Mouse (Mus musculus) heart, embryonic 11.5 days (tissue): ENCODE results near the gene Elob. TPM values are rescaled to one million over a fixed set of nuclear protein-coding genes. Genes with fewer than 3 reads are reported as not detected.

Source experiments
- ATAC-seq: fragments of 200-750 bp; cut with Nextera tagmentation; replicated peaks from 2 replicates; pipeline ENCODE4 v1.8.0; 2017; ENCODE audit warnings: moderate library complexity; ENCODE audit not compliant: insufficient number of reproducible peaks, low FRiP score, low TSS enrichment
- H3K27ac ChIP-seq: fragments of 300-500 bp; sonication (generic); 2 replicates; pipeline ENCODE4 v1.5.1; 2014; ENCODE audit warnings: mild to moderate bottlenecking, low read depth, low read length
- H3K27me3 ChIP-seq: fragments of 300-500 bp; sonication (generic); 2 replicates; pipeline ENCODE4 v1.6.1; 2014; ENCODE audit warnings: mild to moderate bottlenecking, low read length, mixed read lengths; ENCODE audit not compliant: control insufficient read depth, insufficient read depth
- H3K36me3 ChIP-seq: fragments of 300-500 bp; sonication (generic); 2 replicates; pipeline ENCODE4 v1.6.1; 2014; ENCODE audit warnings: mild to moderate bottlenecking, low read length, moderate library complexity, mixed read lengths; ENCODE audit not compliant: control insufficient read depth, insufficient read depth
- H3K4me1 ChIP-seq: fragments of 300-500 bp; sonication (generic); 2 replicates; pipeline ENCODE4 v1.6.1; 2014; ENCODE audit warnings: low read length; ENCODE audit not compliant: control insufficient read depth, insufficient read depth
- H3K4me2 ChIP-seq: fragments of 300-500 bp; sonication (generic); 2 replicates; pipeline ENCODE4 v1.6.1; 2014; ENCODE audit warnings: mild to moderate bottlenecking, moderate library complexity
- H3K4me3 ChIP-seq: fragments of 300-500 bp; sonication (generic); 2 replicates; pipeline ENCODE4 v1.5.1; 2014; ENCODE audit warnings: low read depth, low read length
- H3K9ac ChIP-seq: fragments of 300-500 bp; sonication (generic); 2 replicates; pipeline ENCODE4 v1.6.1; 2014; ENCODE audit warnings: mild to moderate bottlenecking, low read depth, low read length, moderate library complexity
- H3K9me3 ChIP-seq: fragments of 300-500 bp; sonication (generic); replicated peaks from 2 replicates; pipeline ENCODE4 v1.6.1; 2016; ENCODE audit warnings: low read length; ENCODE audit not compliant: control insufficient read depth
- WGBS: fragments of 180-500 bp; shearing (Covaris S2); extraction: QIAGEN DNeasy Blood & Tissue Kit; methylation state at CpG from one replicate; pipeline ENCODE4 v1.1.7; 2014; ENCODE audit not compliant: insufficient replicate concordance; 5-methylcytosine and 5-hydroxymethylcytosine counted together
- polyA plus RNA-seq: library from polyadenylated mRNA; unstranded; fragments of >200 nt; fragmentation: Nextera tagmentation; extraction: Ambion mirVana; gene quantifications from 2 replicates; pipeline ENCODE4 v1.2.1, GENCODE M21; 2014

Gene Elob
- polyA plus RNA-seq, 1 experiment from 2014 or later, result 1,004 TPM

DNA sequence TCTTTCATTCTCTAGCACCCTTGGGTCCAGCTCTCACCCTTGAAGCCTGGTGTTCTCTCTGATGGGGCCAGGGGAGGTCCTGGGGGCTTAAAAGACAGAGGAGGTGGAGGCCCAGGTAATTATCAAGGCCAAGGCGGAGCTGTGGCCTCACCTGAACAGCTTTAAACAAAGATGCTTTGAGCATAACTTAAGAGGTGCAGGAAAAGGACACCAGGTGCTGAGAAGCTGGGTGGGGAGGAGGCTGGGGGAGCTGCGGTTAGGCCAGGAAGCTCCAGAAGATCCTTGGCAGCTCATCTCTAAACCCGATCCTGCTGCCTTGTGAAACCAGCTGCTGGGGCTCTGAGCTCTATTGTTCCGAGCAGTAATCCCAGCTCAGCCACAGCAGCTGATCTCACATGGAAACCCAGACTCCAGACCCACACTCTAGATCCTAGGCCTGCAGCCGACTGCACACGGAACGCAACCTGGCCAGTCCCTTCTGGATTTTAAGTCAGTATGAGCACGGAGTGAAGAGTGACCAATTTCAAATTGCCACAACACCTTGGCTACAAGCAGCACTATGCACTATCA lies 7.2 kb upstream of the Elob start, which contains the start of gene Prss33:
Gene Prss33 (minus strand): TSS at position 51 of the 570 bp plus-strand sequence.
- H3K9me3 ChIP-seq, result no peaks in the 10 kb centered on the region
- H3K9ac ChIP-seq, result no peak within 1 kb of the TSS
- no peaks in the 10 kb centered on the region for H3K4me1 ChIP-seq
- H3K27ac ChIP-seq, result no peak within 1 kb of the TSS
- peaks cover 20% of the 10 kb centered on the region for H3K27me3 ChIP-seq
- no peak for ATAC-seq
- H3K4me3 ChIP-seq, result no peak within 1 kb of the TSS
- H3K4me2 ChIP-seq, result no peak within 1 kb of the TSS
- H3K36me3 ChIP-seq, result no peaks in the 10 kb centered on the region
- 71% methylated on average over 8 of the region's 8 CpGs for WGBS

- ATAC-seq, result no peak
- peaks cover 6% of the 10 kb centered on the region for H3K4me1 ChIP-seq
- peaks cover 20% of the 10 kb centered on the region for H3K27me3 ChIP-seq
- H3K9me3 ChIP-seq, result 0 out of 2 replicates have a peak, but pooled peaks cover 2% of the 10 kb centered on the region
- H3K36me3 ChIP-seq, result peaks cover under 1% of the 10 kb centered on the region
- H3K27ac ChIP-seq, result no peak overlapping the region
- WGBS, result 100% methylated on average over 1 of the region's 1 CpGs
- H3K4me2 ChIP-seq, result no peak overlapping the region
- no peak overlapping the region for H3K9ac ChIP-seq
- H3K4me3 ChIP-seq, result no peak overlapping the region
These were observed 2.3 kb upstream of the Elob start for GRCm38 (mm10) chr17:23831201-23831600.

DNA sequence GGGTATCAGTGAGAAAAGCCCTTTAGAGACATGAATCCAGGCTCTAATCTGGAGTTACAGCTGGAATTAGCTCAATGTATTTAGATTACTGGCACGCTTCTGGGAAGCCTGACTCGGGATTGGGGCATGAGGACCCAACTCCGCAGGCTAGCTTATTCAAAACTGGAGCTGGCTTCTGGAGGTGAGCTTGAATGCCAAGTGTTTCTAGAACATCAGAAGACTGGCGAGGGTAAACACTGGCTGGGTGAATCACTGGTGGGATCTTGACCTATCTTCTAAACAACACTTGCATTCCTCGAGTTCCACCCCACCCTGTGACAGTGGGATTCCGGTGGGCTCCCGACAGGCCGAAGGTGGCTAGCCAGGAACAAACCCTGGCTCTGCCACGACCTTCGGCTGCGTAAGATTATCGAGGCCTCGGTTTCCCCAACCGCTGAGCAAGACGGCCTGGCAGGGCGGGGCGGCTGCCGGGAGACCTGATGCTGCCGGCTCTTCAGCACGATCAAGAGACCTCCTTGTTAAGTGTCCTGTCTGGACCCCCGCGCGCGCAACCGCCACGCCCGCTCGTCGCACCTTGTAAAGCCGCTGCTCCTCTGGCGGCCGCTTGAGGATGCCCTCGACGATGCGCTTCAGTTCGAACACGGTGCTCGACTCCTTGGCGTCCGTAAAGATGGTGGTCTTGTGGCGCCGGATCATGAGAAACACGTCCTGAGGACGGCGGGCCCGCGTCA lies 500 bp downstream of the Elob start:
- 0 out of 2 replicates have a peak, but pooled peaks cover 2% of the 10 kb centered on the region for H3K9me3 ChIP-seq
- peaks cover 6% of the 10 kb centered on the region for H3K27me3 ChIP-seq
- peak overlapping the region; percentile 71 for H3K9ac ChIP-seq
- peak; percentile 71 for ATAC-seq
- peak overlapping the region; percentile 51 for H3K4me3 ChIP-seq
- peaks cover 6% of the 10 kb centered on the region for H3K4me1 ChIP-seq
- WGBS, result under 1% methylated on average over 42 of the region's 47 CpGs
- H3K27ac ChIP-seq, result peak overlapping the region; percentile 78
- peak overlapping the region; percentile 84 for H3K4me2 ChIP-seq
- peaks cover 20% of the 10 kb centered on the region for H3K36me3 ChIP-seq

DNA sequence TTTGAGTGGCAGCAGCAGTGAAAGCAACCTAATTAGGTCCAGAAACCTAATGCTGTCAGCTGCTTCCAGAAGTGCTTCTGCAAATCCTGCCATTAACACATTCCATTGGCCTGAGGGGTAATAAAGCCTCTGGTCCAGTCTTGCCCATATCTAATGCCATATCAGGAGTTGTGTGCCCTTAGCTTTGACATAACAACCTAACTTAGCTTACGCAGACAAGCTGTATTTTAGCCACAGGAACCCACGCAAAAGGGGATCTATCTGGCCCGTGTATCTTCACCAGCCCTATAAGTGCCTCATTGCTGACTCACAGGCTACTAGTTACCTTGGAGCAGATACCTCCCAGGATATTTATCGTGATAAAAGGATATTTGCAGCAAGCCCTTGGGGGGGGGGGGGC lies 3.3 kb downstream of the Elob start:
- no peak for ATAC-seq
- Histone ChIP-seq H3K4me1 (peaks cover 10% of the 10 kb centered on the region), H3K9me3 (0 out of 2 replicates have a peak, but pooled peaks cover 2% of the 10 kb centered on the region), H3K9ac (no peak overlapping the region), H3K4me2 (no peak overlapping the region), H3K36me3 (peaks cover 44% of the 10 kb centered on the region), H3K4me3 (no peak overlapping the region), H3K27ac (no peak overlapping the region), H3K27me3 (no peaks in the 10 kb centered on the region)
- WGBS, result 84% methylated on average over 4 of the region's 4 CpGs

GRCm38 (mm10) chr17:23823614-23824013 lies 5.3 kb downstream of the Elob start:
- WGBS, result 90% methylated on average over 12 of the region's 12 CpGs
- peaks cover 64% of the 10 kb centered on the region for H3K36me3 ChIP-seq
- ATAC-seq, result peak; percentile 11; the same call in 1 of the 2 replicates

DNA sequence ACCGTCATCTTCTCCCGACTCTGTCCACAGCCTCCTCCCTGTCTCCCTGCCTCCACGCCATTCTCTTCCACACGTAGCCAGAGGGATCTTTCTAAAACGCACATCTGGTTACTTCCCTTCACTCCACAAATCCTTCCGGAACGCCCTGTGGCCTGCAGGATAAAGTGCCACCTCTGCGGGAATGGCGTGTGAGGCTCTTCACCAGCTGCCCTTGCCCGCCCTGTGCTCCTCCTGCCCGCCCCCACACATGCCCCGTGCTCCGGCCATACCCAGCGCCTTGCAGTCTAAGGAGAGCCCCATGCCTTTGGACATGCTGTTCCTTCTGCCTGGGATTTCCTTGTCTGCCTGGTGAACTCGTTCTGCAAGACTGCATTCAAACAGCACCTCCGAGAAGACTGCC lies 5.9 kb downstream of the Elob start:
- ATAC-seq, result peak; percentile 12; the same call in 1 of the 2 replicates

More at GRCm38 (mm10) chr17:23823614-23824013, 5.3 kb downstream of the Elob start:
- no peaks in the 10 kb centered on the region for H3K9me3 ChIP-seq
- no peak overlapping the region for H3K4me3 ChIP-seq
- no peaks in the 10 kb centered on the region for H3K27me3 ChIP-seq
- peaks cover 7% of the 10 kb centered on the region for H3K4me1 ChIP-seq
- H3K9ac ChIP-seq, result no peak overlapping the region
- no peak overlapping the region for H3K27ac ChIP-seq
- H3K4me2 ChIP-seq, result no peak overlapping the region

DNA sequence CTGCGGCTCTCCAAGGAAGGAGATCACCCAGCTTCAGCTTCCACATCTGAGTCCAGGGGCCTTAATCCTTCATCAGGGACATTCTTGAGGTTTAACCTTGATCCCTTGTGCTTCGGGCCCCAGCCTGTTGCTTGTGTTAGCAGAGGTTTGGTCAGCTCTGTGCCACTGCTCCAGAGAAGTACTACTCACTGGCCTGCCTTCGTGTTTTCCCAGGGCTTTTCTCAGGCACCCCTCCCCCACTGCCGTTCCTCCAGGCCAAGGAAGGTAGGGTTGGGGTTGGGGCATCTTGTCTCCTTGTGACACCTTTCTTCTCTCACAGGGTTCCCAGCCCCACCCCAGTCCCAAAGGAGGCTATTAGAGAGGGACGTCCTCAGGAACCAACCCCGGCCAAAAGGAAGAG lies 6.8 kb downstream of the Elob start:
- Histone ChIP-seq H3K4me2 (no peak overlapping the region), H3K4me1 (peaks cover 3% of the 10 kb centered on the region; the same call in 1 of the 2 replicates), H3K27me3 (no peaks in the 10 kb centered on the region), H3K36me3 (peaks cover 79% of the 10 kb centered on the region), H3K27ac (no peak overlapping the region), H3K9me3 (no peaks in the 10 kb centered on the region), H3K9ac (no peak overlapping the region), H3K4me3 (no peak overlapping the region)
- WGBS, result 71% methylated on average over 6 of the region's 6 CpGs
- ATAC-seq, result no peak

More for the DNA sequence above, 5.9 kb downstream of the Elob start:
- no peaks in the 10 kb centered on the region for H3K9me3 ChIP-seq
- H3K9ac ChIP-seq, result no peak overlapping the region
- peaks cover 70% of the 10 kb centered on the region for H3K36me3 ChIP-seq
- no peak overlapping the region for H3K27ac ChIP-seq
- no peak overlapping the region for H3K4me2 ChIP-seq
- H3K4me1 ChIP-seq, result peaks cover 6% of the 10 kb centered on the region
- H3K27me3 ChIP-seq, result no peaks in the 10 kb centered on the region
- H3K4me3 ChIP-seq, result no peak overlapping the region
- WGBS, result 84% methylated on average over 16 of the region's 16 CpGs

DNA sequence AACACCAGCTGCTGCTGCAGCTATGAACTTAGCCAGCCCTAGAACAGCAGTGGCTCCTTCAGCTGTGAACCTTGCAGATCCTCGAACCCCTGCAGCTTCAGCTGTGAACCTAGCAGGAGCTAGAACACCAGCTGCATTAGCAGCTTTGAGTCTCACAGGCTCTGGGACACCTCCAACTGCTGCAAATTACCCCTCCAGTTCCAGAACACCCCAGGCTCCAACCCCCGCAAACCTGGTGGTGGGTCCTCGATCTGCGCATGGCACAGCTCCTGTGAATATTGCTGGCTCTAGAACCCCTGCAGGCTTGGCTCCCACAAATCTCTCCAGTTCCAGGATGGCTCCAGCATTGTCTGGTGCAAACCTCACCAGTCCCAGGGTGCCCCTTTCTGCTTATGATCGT lies 8.2 kb downstream of the Elob start:
- peaks cover 87% of the 10 kb centered on the region for H3K36me3 ChIP-seq
- H3K4me2 ChIP-seq, result no peak overlapping the region
- no peak for ATAC-seq
- peaks cover 3% of the 10 kb centered on the region; the same call in 1 of the 2 replicates for H3K4me1 ChIP-seq
- no peak overlapping the region for H3K4me3 ChIP-seq
- H3K27ac ChIP-seq, result no peak overlapping the region
- 95% methylated on average over 5 of the region's 5 CpGs for WGBS
- H3K9me3 ChIP-seq, result no peaks in the 10 kb centered on the region
- H3K9ac ChIP-seq, result no peak overlapping the region
- H3K27me3 ChIP-seq, result no peaks in the 10 kb centered on the region
